Mouse (Mus musculus): Measurements from ENCODE around the gene Caln1. TPM values are rescaled to one million over a fixed set of nuclear protein-coding genes. Genes with fewer than 3 reads are reported as not detected.

Gene Caln1
- total and polyA plus RNA-seq, 3 experiments = not detected

- no peaks in the 10 kb centered on the region for H3K9me3 ChIP-seq (replicated peaks; ENCODE audit: insufficient read depth, low read length)
- H3K4me1 ChIP-seq (ENCODE audit: control insufficient read depth in 1 of 2, insufficient read depth in 2 of 2, low read length in 2 of 2) = no peaks in the 10 kb centered on the region
- no peaks in the 10 kb centered on the region for H3K27me3 ChIP-seq (ENCODE audit: control insufficient read depth in 1 of 2, insufficient read depth in 2 of 2, low read length in 2 of 2)
- TF ChIP-seq NRF1 (IDR thresholded peaks at IDR 0.05; ENCODE audit: insufficient read depth, low read depth, low read length, poor library complexity, severe bottlenecking) (no peak), MYB (IDR thresholded peaks at IDR 0.05; ENCODE audit: low read depth, low read length) (no peak), E2F4 (IDR thresholded peaks at IDR 0.05; ENCODE audit: borderline replicate concordance, low read depth, low read length) (no peak), RCOR1 (IDR thresholded peaks at IDR 0.05; ENCODE audit: low read depth, low read length) (no peak), MAZ (IDR thresholded peaks at IDR 0.05; ENCODE audit: low read depth, low read length) (no peak), SIN3A (IDR thresholded peaks at IDR 0.05; ENCODE audit: low read length) (no peak), GABPA (IDR thresholded peaks at IDR 0.05; ENCODE audit: low read depth, low read length) (no peak), POLR2AphosphoS5 (IDR thresholded peaks at IDR 0.05; ENCODE audit: borderline replicate concordance, low read depth, low read length) (no peak), CHD2 (IDR thresholded peaks at IDR 0.05; ENCODE audit: low read length) (no peak), CHD1 (IDR thresholded peaks at IDR 0.05; ENCODE audit: low read depth, low read length) (no peak), GATA1 (IDR thresholded peaks at IDR 0.05; ENCODE audit: low read depth, low read length) (no peak), ZKSCAN1 (IDR thresholded peaks at IDR 0.05; ENCODE audit: low read depth, low read length) (no peak), NELFE (IDR thresholded peaks at IDR 0.05; ENCODE audit: low read depth, low read length) (no peak), POLR2AphosphoS2 (IDR thresholded peaks at IDR 0.05; ENCODE audit: low read length) (no peak), MYC (IDR thresholded peaks at IDR 0.05; ENCODE audit: low read depth, low read length) (no peak), TCF12 (IDR thresholded peaks at IDR 0.05; ENCODE audit: low read depth, low read length) (no peak), ZMIZ1 (IDR thresholded peaks at IDR 0.05; ENCODE audit: low read depth, low read length) (no peak), TBP (IDR thresholded peaks at IDR 0.05; ENCODE audit: low read depth, low read length) (no peak), MXI1 (IDR thresholded peaks at IDR 0.05; ENCODE audit: low read depth, low read length) (no peak), MAX (IDR thresholded peaks at IDR 0.05; ENCODE audit: low read length) (no peak)
- no peaks in the 10 kb centered on the region for H3K79me2 ChIP-seq (ENCODE audit: control insufficient read depth, insufficient read depth, low read length, poor library complexity)
- H3K36me3 ChIP-seq (ENCODE audit: control insufficient read depth in 1 of 2, insufficient read depth in 2 of 2, low read length in 2 of 2) = no peaks in the 10 kb centered on the region
- no peak overlapping the region for H3K9ac ChIP-seq (ENCODE audit: control insufficient read depth, low read depth, low read length, poor library complexity, severe bottlenecking)
- no peak for DNase-seq (ENCODE audit: low read depth, low spot score)
- H3K27ac ChIP-seq (ENCODE audit: control insufficient read depth, low read depth, low read length) = no peak overlapping the region
- no peak overlapping the region for H3K4me3 ChIP-seq (ENCODE audit: control insufficient read depth in 1 of 2, insufficient read depth in 1 of 2, low read depth in 2 of 2, low read length in 2 of 2)
Measured at GRCm38 (mm10) chr5:130502541-130502940, 133.3 kb downstream of the Caln1 start.

GRCm38 (mm10) chr5:130504891-130505290, 135.6 kb downstream of the Caln1 start:
- no peak overlapping the region for H3K27ac ChIP-seq (ENCODE audit: control insufficient read depth, low read depth, low read length)
- no peaks in the 10 kb centered on the region for H3K27me3 ChIP-seq (ENCODE audit: control insufficient read depth in 1 of 2, insufficient read depth in 2 of 2, low read length in 2 of 2)
- no peaks in the 10 kb centered on the region for H3K4me1 ChIP-seq (ENCODE audit: control insufficient read depth in 1 of 2, insufficient read depth in 2 of 2, low read length in 2 of 2)
- no peak for TF ChIP-seq HCFC1 (IDR thresholded peaks at IDR 0.05; ENCODE audit: low read depth, low read length)
- no peak for TF ChIP-seq BHLHE40 (IDR thresholded peaks at IDR 0.05; ENCODE audit: borderline replicate concordance, low read depth, low read length)
- no peak for TF ChIP-seq TBP (IDR thresholded peaks at IDR 0.05; ENCODE audit: low read depth, low read length)
- TF ChIP-seq ZKSCAN1 (IDR thresholded peaks at IDR 0.05; ENCODE audit: low read depth, low read length) = no peak
- TF ChIP-seq TCF12 (IDR thresholded peaks at IDR 0.05; ENCODE audit: low read depth, low read length) = no peak
- TF ChIP-seq NELFE (IDR thresholded peaks at IDR 0.05; ENCODE audit: low read depth, low read length) = no peak
- no peak for TF ChIP-seq USF2 (IDR thresholded peaks at IDR 0.05; ENCODE audit: borderline replicate concordance in 1 of 2, insufficient read depth in 1 of 2, low read depth in 1 of 2, low read length in 2 of 2)
- no peak for TF ChIP-seq CHD2 (IDR thresholded peaks at IDR 0.05; ENCODE audit: low read length)
- TF ChIP-seq USF1 (IDR thresholded peaks at IDR 0.05; ENCODE audit: low read depth, low read length) = no peak
- TF ChIP-seq SMC3 (IDR thresholded peaks at IDR 0.05; ENCODE audit: low read depth, low read length) = no peak
- TF ChIP-seq TAL1 (IDR thresholded peaks at IDR 0.05; ENCODE audit: low read length) = no peak
- no peak for DNase-seq (ENCODE audit: low read depth, low spot score)
- no peaks in the 10 kb centered on the region for H3K9me3 ChIP-seq (replicated peaks; ENCODE audit: insufficient read depth, low read length)
- no peak overlapping the region for H3K9ac ChIP-seq (ENCODE audit: control insufficient read depth, low read depth, low read length, poor library complexity, severe bottlenecking)
- H3K36me3 ChIP-seq (ENCODE audit: control insufficient read depth in 1 of 2, insufficient read depth in 2 of 2, low read length in 2 of 2) = no peaks in the 10 kb centered on the region
- H3K79me2 ChIP-seq (ENCODE audit: control insufficient read depth, insufficient read depth, low read length, poor library complexity) = no peaks in the 10 kb centered on the region
- no peak overlapping the region for H3K4me3 ChIP-seq (ENCODE audit: control insufficient read depth in 1 of 2, insufficient read depth in 1 of 2, low read depth in 2 of 2, low read length in 2 of 2)
